Mouse (Mus musculus) layer of hippocampus, postnatal 14 days (tissue): Measurements from ENCODE around the gene Jam3. TPM values are rescaled to one million over a fixed set of nuclear protein-coding genes. Genes with fewer than 3 reads are reported as not detected.

Source experiments
- total RNA-seq, 2 experiments: library from RNA; stranded (reverse); gene quantifications; 2 replicates each; pipeline ENCODE4 v1.2.3; 2021

The Jam3 gene
- total RNA-seq, 2 experiments from 2014 or later: 30.1 to 31.3 TPM

Other genes starting within 250 kb of the Jam3 start
- gene Gm1110, start 232.3 kb downstream of the Jam3 start, total RNA-seq: under 1 TPM in 1 of 2 experiments, not detected in 1; 0.32 TPM
- 10 to 100 TPM; 35.7 to 37.2 TPM for gene Acad8, start 155.9 kb downstream of the Jam3 start, total RNA-seq
- gene Thyn1, start 155.7 kb downstream of the Jam3 start, total RNA-seq: 10 to 100 TPM; 87.3 to 93.1 TPM
- gene Vps26b, start 125.4 kb downstream of the Jam3 start, total RNA-seq: 100 to 1,000 TPM; 114 to 119 TPM
- 10 to 100 TPM; 17.2 to 18.2 TPM for gene Ncapd3, start 125.2 kb downstream of the Jam3 start, total RNA-seq
- gene Igsf9b, start 143.8 kb upstream of the Jam3 start, total RNA-seq: 10 to 100 TPM; 54.8 to 69.7 TPM
- gene Spata19, start 241.4 kb upstream of the Jam3 start, total RNA-seq: not detected